Mouse (Mus musculus): Measurements from ENCODE around the gene Npr2.

DNA sequence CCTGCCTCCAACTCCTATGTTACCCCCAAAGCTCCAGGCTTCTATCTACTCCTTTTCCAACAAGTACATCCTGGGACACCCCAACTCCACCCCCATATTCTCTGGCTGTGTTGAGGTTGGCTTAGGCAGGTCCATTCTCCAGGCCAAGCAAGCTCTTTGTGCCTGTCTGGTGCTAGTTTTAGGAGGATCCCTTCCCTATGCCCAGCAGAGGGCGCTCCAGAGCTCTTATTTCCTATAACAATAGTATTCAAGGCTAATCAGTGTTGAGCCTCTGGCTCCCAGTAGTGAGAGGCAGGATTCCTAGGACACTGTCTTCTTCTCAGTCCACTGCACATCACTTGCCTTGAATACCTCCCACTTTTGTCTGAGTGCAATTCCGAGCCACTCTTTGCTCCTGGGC is 40.3 kb downstream of the Npr2 start:
- TF ChIP-seq EP300 (IDR thresholded peaks at IDR 0.05; ENCODE audit: insufficient read depth, low read depth, low read length), result peak; percentile 43; the same call in 1 of the 2 replicates
- TF ChIP-seq POLR2A (IDR thresholded peaks at IDR 0.05; ENCODE audit: insufficient read depth, low read depth, low read length), result no peak
- TF ChIP-seq CTCF (IDR thresholded peaks at IDR 0.05), result peak; percentile 96
